Mouse (Mus musculus) testis, adult 2 months (tissue): Measurements from ENCODE around the gene Ifi27l2b. TPM values are rescaled to one million over a fixed set of nuclear protein-coding genes. Genes with fewer than 3 reads are reported as not detected.

Source experiments
- H3K27ac ChIP-seq: fragments of 200-500 bp; 2 replicates; pipeline ENCODE4 v1.5.1; 2012; ENCODE audit warnings: low read depth, low read length; ENCODE audit not compliant: control insufficient read depth, insufficient read depth
- H3K27me3 ChIP-seq: fragments of 200-500 bp; 2 replicates; pipeline ENCODE4 v1.6.1; 2012; ENCODE audit warnings: mild to moderate bottlenecking, low read length, moderate library complexity; ENCODE audit not compliant: control insufficient read depth, insufficient read depth
- H3K36me3 ChIP-seq: fragments of 200-500 bp; 2 replicates; pipeline ENCODE4 v1.6.1; 2012; ENCODE audit warnings: mild to moderate bottlenecking, low read length; ENCODE audit not compliant: control insufficient read depth, insufficient read depth
- H3K4me1 ChIP-seq: fragments of 200-500 bp; 2 replicates; pipeline ENCODE4 v1.6.1; 2012; ENCODE audit warnings: low read length; ENCODE audit not compliant: control insufficient read depth, insufficient read depth
- H3K4me3 ChIP-seq: fragments of 200-500 bp; 2 replicates; pipeline ENCODE4 v1.5.1; 2012; ENCODE audit warnings: low read depth, mild to moderate bottlenecking, low read length, moderate library complexity, mixed read lengths; ENCODE audit not compliant: control insufficient read depth
- CTCF ChIP-seq: fragments of 200-500 bp; IDR thresholded peaks from 2 replicates; pipeline ENCODE4 v1.5.1; 2012; ENCODE audit warnings: low read depth, mild to moderate bottlenecking, inconsistent platforms, low read length, moderate library complexity; ENCODE audit not compliant: control insufficient read depth, insufficient read depth, insufficient replicate concordance
- POLR2A ChIP-seq: fragments of 200-500 bp; IDR thresholded peaks from 2 replicates; pipeline ENCODE4 v1.6.1; 2012; ENCODE audit warnings: low read depth, mild to moderate bottlenecking, inconsistent platforms, low read length, moderate library complexity; ENCODE audit not compliant: control insufficient read depth
- polyA plus RNA-seq: library from polyadenylated mRNA; depleted of rRNA; stranded (reverse); fragments of >200 nt; gene quantifications from 2 replicates; pipeline ENCODE4 v1.2.3, GENCODE M21; 2012; rRNA removed

Ifi27l2b gene
- polyA plus RNA-seq, 1 experiment = not detected

DNA sequence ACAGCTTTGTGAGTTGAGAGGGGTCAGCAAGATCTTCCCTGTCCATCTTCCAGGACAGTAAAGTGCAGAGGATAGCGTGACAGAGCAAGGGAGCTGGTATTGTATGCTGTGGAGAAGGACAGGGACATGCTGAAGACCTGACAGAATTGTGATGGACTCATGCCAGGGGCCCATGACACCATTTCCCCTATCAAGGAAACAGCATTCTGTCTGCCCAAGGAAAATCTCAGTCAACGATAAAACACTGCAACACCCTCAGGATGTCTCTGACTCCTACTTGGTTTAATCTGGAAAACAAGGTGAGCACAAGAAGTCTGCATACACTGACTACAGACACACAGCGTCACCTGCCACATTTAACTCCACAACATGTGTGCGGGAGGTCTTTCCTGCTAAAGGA, 49.3 kb downstream of the Ifi27l2b start, which contains the start of gene 9330161L09Rik:
9330161L09Rik (minus strand) TSS at position 101 of the 400 bp plus-strand sequence.
- TF ChIP-seq CTCF = no peak
- TF ChIP-seq POLR2A = no peak
- H3K4me3 ChIP-seq = no peak within 1 kb of the TSS
- H3K27ac ChIP-seq = no peak within 1 kb of the TSS
- H3K27me3 ChIP-seq = no peaks in the 10 kb centered on the region
- H3K4me1 ChIP-seq = no peaks in the 10 kb centered on the region
- no peaks in the 10 kb centered on the region; the same call in none of the 2 replicates for H3K36me3 ChIP-seq

- Histone ChIP-seq H3K4me3 (no peak overlapping the region), H3K4me1 (no peaks in the 10 kb centered on the region), H3K27me3 (no peaks in the 10 kb centered on the region), H3K27ac (no peak overlapping the region), H3K36me3 (no peaks in the 10 kb centered on the region; the same call in 1 of the 2 replicates)
- TF ChIP-seq POLR2A = no peak
- no peak for TF ChIP-seq CTCF
Observed at GRCm38 (mm10) chr12:103404131-103404530, 52.9 kb downstream of the Ifi27l2b start.

Other genes starting within 250 kb of the Ifi27l2b start
- 0.81 and 1.4 TPM in 2 replicates for gene Prima1, start 215.1 kb downstream of the Ifi27l2b start, polyA plus RNA-seq
- gene Fam181a, start 146.2 kb downstream of the Ifi27l2b start, polyA plus RNA-seq = 98.9 and 105 TPM in 2 replicates
- gene Asb2, start 101.2 kb downstream of the Ifi27l2b start, polyA plus RNA-seq = 3.6 and 5.1 TPM in 2 replicates
- gene Otub2, start 68.5 kb downstream of the Ifi27l2b start, polyA plus RNA-seq = 261 and 268 TPM in 2 replicates
- gene 9330161L09Rik, start 49.4 kb downstream of the Ifi27l2b start, polyA plus RNA-seq = 0.28 and 0.52 TPM in 2 replicates
- gene Ddx24, start 31.4 kb downstream of the Ifi27l2b start, polyA plus RNA-seq = 47.3 and 49.4 TPM in 2 replicates
- gene Ifi27, start 23.0 kb downstream of the Ifi27l2b start, polyA plus RNA-seq = 52.1 and 53.0 TPM in 2 replicates
- gene Ifi27l2a, start 13.5 kb downstream of the Ifi27l2b start, polyA plus RNA-seq = 4.7 and 12.9 TPM in 2 replicates
- gene Ppp4r4, start 75.1 kb upstream of the Ifi27l2b start, polyA plus RNA-seq = 15.6 and 17.6 TPM in 2 replicates
- not detected in 2 replicates for gene Serpina10, start 174.2 kb upstream of the Ifi27l2b start, polyA plus RNA-seq
- gene Serpina6, start 200.0 kb upstream of the Ifi27l2b start, polyA plus RNA-seq = 0.07 TPM in 1 of 2 replicates, not detected in the other
- gene Serpina16, start 218.9 kb upstream of the Ifi27l2b start, polyA plus RNA-seq = 0.16 and 84.9 TPM in 2 replicates
- gene Serpina1f, start 238.3 kb upstream of the Ifi27l2b start, polyA plus RNA-seq = 1.1 and 129 TPM in 2 replicates